Mouse (Mus musculus) midbrain, embryonic 15.5 days (tissue): ENCODE results near the gene Syn3. TPM values are rescaled to one million over a fixed set of nuclear protein-coding genes. Genes with fewer than 3 reads are reported as not detected.
"Not testable (repeated sequence)": the region's sequence is repeated elsewhere in the genome, so short reads cannot be mapped to it uniquely, and the experiment has no call there.

ENCODE experiments used
- ATAC-seq: fragments of 200-750 bp; cut with Nextera tagmentation; replicated peaks from 2 replicates; pipeline ENCODE4 v1.8.0; 2017; ENCODE audit warnings: moderate TSS enrichment
- H3K27ac ChIP-seq: fragments of 300-500 bp; sonication (generic); 2 replicates; pipeline ENCODE4 v1.5.1; 2015; ENCODE audit warnings: mild to moderate bottlenecking, inconsistent platforms
- H3K27me3 ChIP-seq: fragments of 300-500 bp; sonication (generic); replicated peaks from 2 replicates; pipeline ENCODE4 v1.6.1; 2015; ENCODE audit warnings: inconsistent platforms
- H3K36me3 ChIP-seq: fragments of 300-500 bp; sonication (generic); replicated peaks from 2 replicates; pipeline ENCODE4 v1.6.1; 2015; ENCODE audit warnings: inconsistent platforms
- H3K4me1 ChIP-seq: fragments of 300-500 bp; sonication (generic); 2 replicates; pipeline ENCODE4 v1.6.1; 2015; ENCODE audit warnings: inconsistent platforms
- H3K4me2 ChIP-seq: fragments of 300-500 bp; sonication (generic); 2 replicates; pipeline ENCODE4 v1.6.1; 2015; ENCODE audit warnings: inconsistent platforms, mild to moderate bottlenecking, moderate library complexity
- H3K4me3 ChIP-seq: fragments of 300-500 bp; sonication (generic); 2 replicates; pipeline ENCODE4 v1.5.1; 2015; ENCODE audit warnings: mild to moderate bottlenecking, inconsistent platforms
- H3K9ac ChIP-seq: fragments of 300-500 bp; sonication (generic); 2 replicates; pipeline ENCODE4 v1.6.1; 2015; ENCODE audit warnings: mild to moderate bottlenecking, inconsistent platforms
- H3K9me3 ChIP-seq: fragments of 300-500 bp; sonication (generic); 2 replicates; pipeline ENCODE4 v1.6.1; 2016; ENCODE audit warnings: inconsistent platforms
- WGBS: fragments of 180-500 bp; shearing (Covaris S2); methylation state at CpG from one replicate; pipeline ENCODE4 v1.1.7; 2015; ENCODE audit warnings: mixed read lengths; 5-methylcytosine and 5-hydroxymethylcytosine counted together
- polyA plus RNA-seq: library from polyadenylated mRNA; unstranded; fragments of >200 nt; fragmentation: Nextera tagmentation; extraction: Ambion mirVana; gene quantifications from 2 replicates; pipeline ENCODE4 v1.2.1, GENCODE M21; 2015

Gene Syn3
- polyA plus RNA-seq, 1 experiment from 2014 or later, result 31.7 TPM

GRCm38 (mm10) chr10:86134848-86135247 is 363.8 kb downstream of the Syn3 start:
- Histone ChIP-seq H3K9me3 (no peaks in the 10 kb centered on the region), H3K9ac (no peak overlapping the region), H3K36me3 (no peaks in the 10 kb centered on the region), H3K4me1 (no peaks in the 10 kb centered on the region), H3K4me3 (no peak overlapping the region), H3K4me2 (no peak overlapping the region), H3K27me3 (no peaks in the 10 kb centered on the region), H3K27ac (no peak overlapping the region)
- no peak for ATAC-seq
- WGBS, result 89% methylated on average over 6 of the region's 6 CpGs

- Histone ChIP-seq H3K27me3 (no peaks in the 10 kb centered on the region), H3K4me3 (no peak overlapping the region), H3K4me1 (no peaks in the 10 kb centered on the region), H3K4me2 (no peak overlapping the region), H3K9me3 (no peaks in the 10 kb centered on the region), H3K36me3 (no peaks in the 10 kb centered on the region), H3K27ac (no peak overlapping the region), H3K9ac (no peak overlapping the region)
- 85% methylated on average over 5 of the region's 5 CpGs for WGBS
- no peak for ATAC-seq
These were observed 364.4 kb downstream of the Syn3 start for GRCm38 (mm10) chr10:86134336-86134735.

DNA sequence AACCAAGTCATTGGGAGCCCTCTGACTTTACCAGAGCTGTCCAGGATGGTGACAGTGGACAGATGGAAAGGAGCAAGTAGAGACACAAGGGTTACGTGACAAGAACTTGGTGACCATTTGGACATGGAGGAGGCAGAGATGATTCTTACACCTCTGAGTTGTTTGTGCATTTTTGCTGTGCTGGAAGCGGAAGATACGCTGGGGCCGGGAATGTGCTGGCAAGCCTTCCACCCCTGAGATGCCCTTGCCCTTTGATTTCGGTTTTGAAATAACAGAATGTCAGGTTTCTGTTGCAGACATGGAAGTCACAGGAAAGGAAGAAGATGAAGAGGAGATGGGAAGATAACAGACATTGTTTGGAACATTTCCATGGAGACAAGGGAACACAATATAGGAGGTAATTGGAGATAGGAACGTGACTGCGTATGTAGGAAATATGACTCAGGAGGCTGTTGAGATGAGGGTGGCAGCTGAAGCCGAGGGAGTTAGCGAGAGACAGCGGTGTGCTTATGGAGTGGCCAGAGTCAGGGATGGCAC is 366.2 kb downstream of the Syn3 start:
- H3K36me3 ChIP-seq, result no peaks in the 10 kb centered on the region
- H3K27me3 ChIP-seq, result no peaks in the 10 kb centered on the region
- no peaks in the 10 kb centered on the region for H3K4me1 ChIP-seq
- no peak overlapping the region for H3K9ac ChIP-seq
- H3K27ac ChIP-seq, result no peak overlapping the region
- ATAC-seq, result no peak
- 91% methylated on average over 10 of the region's 10 CpGs for WGBS
- H3K9me3 ChIP-seq, result no peaks in the 10 kb centered on the region
- no peak overlapping the region for H3K4me2 ChIP-seq
- H3K4me3 ChIP-seq, result no peak overlapping the region

- H3K36me3 ChIP-seq, result no peaks in the 10 kb centered on the region
- no peaks in the 10 kb centered on the region for H3K27me3 ChIP-seq
- no peaks in the 10 kb centered on the region for H3K4me1 ChIP-seq
- no peak overlapping the region for H3K27ac ChIP-seq
- H3K9ac ChIP-seq, result no peak overlapping the region
- H3K4me3 ChIP-seq, result no peak overlapping the region
- no peak overlapping the region for H3K4me2 ChIP-seq
- no peak for ATAC-seq
- 92% methylated on average over 6 of the region's 6 CpGs for WGBS
- H3K9me3 ChIP-seq, result no peaks in the 10 kb centered on the region
These were observed 369.6 kb downstream of the Syn3 start for GRCm38 (mm10) chr10:86129046-86129445.

GRCm38 (mm10) chr10:86126478-86126877 is 372.2 kb downstream of the Syn3 start:
- Histone ChIP-seq H3K36me3 (no peaks in the 10 kb centered on the region), H3K9me3 (no peaks in the 10 kb centered on the region), H3K4me1 (no peaks in the 10 kb centered on the region), H3K27ac (no peak overlapping the region), H3K27me3 (no peaks in the 10 kb centered on the region), H3K4me3 (no peak overlapping the region), H3K4me2 (no peak overlapping the region), H3K9ac (no peak overlapping the region)
- no peak for ATAC-seq
- WGBS, result 86% methylated on average over 11 of the region's 11 CpGs

DNA sequence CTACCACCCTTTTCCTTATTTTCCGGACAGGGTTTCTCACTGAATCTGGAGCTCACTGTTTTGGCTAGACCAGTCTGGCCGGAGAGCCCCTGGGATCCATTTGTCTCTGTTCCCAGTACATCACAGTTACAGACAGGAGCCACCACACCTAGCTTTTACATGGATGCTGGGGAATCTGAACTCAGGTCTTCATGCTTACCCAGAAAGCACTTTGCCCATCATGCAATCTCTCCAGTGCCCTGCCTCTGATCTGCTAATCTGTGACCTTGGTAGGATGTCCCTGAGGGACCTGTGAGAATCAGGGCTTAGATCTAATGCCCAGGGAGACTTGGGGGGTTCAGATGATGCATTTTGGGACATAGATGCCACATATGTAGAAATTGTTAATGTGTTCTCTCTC is 373.3 kb downstream of the Syn3 start:
- ATAC-seq, result no peak
- Histone ChIP-seq H3K27me3 (no peaks in the 10 kb centered on the region), H3K9ac (no peak overlapping the region), H3K4me3 (no peak overlapping the region), H3K36me3 (no peaks in the 10 kb centered on the region), H3K4me2 (no peak overlapping the region), H3K4me1 (no peaks in the 10 kb centered on the region), H3K9me3 (no peaks in the 10 kb centered on the region), H3K27ac (no peak overlapping the region)
- 100% methylated on average over 2 of the region's 2 CpGs for WGBS

GRCm38 (mm10) chr10:86124115-86124514 is 374.6 kb downstream of the Syn3 start:
- ATAC-seq, result no peak
- Histone ChIP-seq H3K9me3 (no peaks in the 10 kb centered on the region), H3K9ac (no peak overlapping the region), H3K36me3 (no peaks in the 10 kb centered on the region), H3K4me1 (no peaks in the 10 kb centered on the region), H3K27ac (no peak overlapping the region), H3K4me2 (no peak overlapping the region), H3K4me3 (no peak overlapping the region), H3K27me3 (no peaks in the 10 kb centered on the region)
- WGBS, result 72% methylated on average over 4 of the region's 4 CpGs

DNA sequence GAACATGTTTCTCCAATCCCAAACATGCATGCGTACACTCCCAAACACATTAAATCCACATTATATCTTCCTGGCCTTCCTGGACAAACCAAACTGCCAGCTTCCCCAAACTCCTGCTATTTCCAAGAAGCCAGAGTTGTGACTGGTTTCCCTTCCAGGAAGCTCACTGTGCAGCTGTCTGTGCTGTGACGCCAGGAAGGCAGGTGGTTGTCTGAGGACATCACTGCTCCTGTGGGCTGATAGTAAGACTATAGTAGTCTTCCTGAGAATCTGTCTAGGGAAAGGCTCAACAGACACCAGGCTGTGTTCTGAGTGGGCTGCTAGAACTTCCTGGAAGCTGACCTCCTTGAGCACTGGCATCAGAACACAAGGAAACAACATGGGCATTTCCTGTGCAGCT is 375.5 kb downstream of the Syn3 start:
- 83% methylated on average over 2 of the region's 2 CpGs for WGBS
- ATAC-seq, result no peak

DNA sequence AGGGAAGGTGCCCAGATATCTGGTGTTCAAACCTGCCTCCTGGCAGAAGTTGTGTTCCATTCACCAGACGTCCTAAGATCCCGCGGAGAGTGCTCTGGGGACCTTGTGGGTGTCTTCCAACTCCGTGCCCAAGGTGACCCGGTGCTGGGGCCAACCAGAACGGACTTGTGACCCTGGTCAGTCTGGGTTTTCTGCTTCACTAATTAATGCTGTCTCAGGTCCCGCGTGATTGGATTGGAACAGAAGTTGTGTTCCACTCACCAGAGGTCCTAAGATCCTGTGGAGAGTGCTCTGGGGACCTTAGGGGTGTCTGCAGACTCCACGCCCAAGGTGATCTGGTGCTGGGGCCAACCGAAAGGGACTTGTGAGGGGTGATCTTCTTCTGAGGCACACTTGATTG is 376.2 kb downstream of the Syn3 start:
- WGBS, result 94% methylated on average over 10 of the region's 10 CpGs
- not testable (repeated sequence) for H3K27ac ChIP-seq, H3K4me1 ChIP-seq, H3K4me3 ChIP-seq, H3K9ac ChIP-seq, H3K36me3 ChIP-seq, H3K4me2 ChIP-seq, ATAC-seq, H3K9me3 ChIP-seq, H3K27me3 ChIP-seq

More for the DNA sequence above, 375.5 kb downstream of the Syn3 start:
- H3K9ac ChIP-seq, result no peak overlapping the region
- H3K4me2 ChIP-seq, result no peak overlapping the region
- H3K27ac ChIP-seq, result no peak overlapping the region
- H3K9me3 ChIP-seq, result no peaks in the 10 kb centered on the region
- no peaks in the 10 kb centered on the region for H3K4me1 ChIP-seq
- no peaks in the 10 kb centered on the region for H3K36me3 ChIP-seq
- no peak overlapping the region for H3K4me3 ChIP-seq
- H3K27me3 ChIP-seq, result no peaks in the 10 kb centered on the region

DNA sequence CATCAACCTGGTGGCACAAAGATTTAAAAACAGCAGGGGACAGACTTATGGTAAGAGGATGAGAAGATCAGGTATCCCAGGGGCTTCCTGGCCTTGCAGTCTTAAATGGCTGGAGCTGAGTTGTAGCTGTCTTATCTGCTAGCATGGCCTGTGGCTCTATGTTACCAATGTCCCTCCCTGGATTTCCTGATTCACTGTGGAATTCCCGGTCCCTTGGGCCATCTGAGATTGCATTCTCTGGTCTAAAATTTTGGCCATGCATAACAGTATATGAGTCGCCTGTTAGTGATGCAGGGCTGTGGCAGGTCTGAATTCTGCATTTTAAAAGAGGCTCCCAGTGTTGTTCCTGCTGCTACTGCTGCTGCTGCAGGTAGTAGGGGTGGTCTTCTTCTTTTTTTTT is 382.4 kb downstream of the Syn3 start:
- Histone ChIP-seq H3K9me3 (no peaks in the 10 kb centered on the region), H3K27ac (no peak overlapping the region), H3K4me3 (no peak overlapping the region), H3K36me3 (no peaks in the 10 kb centered on the region), H3K4me1 (no peaks in the 10 kb centered on the region), H3K27me3 (no peaks in the 10 kb centered on the region), H3K9ac (no peak overlapping the region), H3K4me2 (no peak overlapping the region)
- 81% methylated on average over 2 of the region's 2 CpGs for WGBS
- no peak for ATAC-seq

DNA sequence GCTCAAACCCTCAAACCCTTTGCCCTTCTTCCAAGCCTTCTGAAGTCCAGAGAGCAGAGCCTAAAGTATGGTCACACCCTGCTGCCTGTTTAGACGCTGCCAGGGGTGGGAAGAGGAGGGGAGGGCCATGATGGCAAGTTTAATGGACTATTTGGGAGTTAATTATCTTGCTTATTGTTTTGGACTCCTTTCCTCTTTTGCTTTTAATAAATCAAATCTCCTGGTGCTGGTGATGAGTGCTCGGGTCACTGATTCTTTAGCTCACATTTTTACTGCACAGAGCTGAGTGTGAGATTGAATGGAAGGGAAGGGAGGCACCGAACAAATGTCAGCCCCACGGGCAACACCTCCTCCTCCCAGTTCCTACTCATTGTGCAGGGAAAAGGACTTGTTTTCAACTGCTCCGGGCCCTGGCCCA is 384.3 kb downstream of the Syn3 start:
- WGBS, result 52% methylated on average over 5 of the region's 5 CpGs
- H3K4me3 ChIP-seq, result no peak overlapping the region
- no peaks in the 10 kb centered on the region for H3K36me3 ChIP-seq
- H3K27me3 ChIP-seq, result no peaks in the 10 kb centered on the region
- no peak overlapping the region for H3K27ac ChIP-seq
- H3K4me2 ChIP-seq, result no peak overlapping the region
- H3K4me1 ChIP-seq, result no peaks in the 10 kb centered on the region
- H3K9ac ChIP-seq, result no peak overlapping the region
- no peak for ATAC-seq
- H3K9me3 ChIP-seq, result no peaks in the 10 kb centered on the region

DNA sequence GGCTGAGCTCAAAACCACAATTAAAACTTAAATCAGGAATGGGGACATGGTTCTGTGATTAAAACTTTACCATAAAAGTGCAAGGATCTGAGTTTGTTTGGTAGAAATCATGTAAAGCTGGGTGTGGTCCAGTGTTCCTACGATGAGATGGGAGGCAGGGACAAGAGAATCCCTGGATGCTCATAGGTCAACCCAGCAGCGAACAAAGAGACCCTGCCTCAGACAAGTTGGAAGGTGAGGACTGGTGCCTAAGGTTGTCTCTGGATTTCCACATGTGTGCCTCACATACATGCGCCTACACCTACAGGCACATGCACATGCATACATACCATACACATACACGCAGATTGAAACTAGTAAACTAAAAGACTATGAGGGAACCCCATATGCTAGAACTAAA is 389.9 kb downstream of the Syn3 start:
- H3K9me3 ChIP-seq, result no peaks in the 10 kb centered on the region
- 94% methylated on average over 4 of the region's 4 CpGs for WGBS

GRCm38 (mm10) chr10:86107681-86108080 is 391.0 kb downstream of the Syn3 start:
- WGBS, result 91% methylated on average over 4 of the region's 4 CpGs
- no peaks in the 10 kb centered on the region for H3K27me3 ChIP-seq
- no peak overlapping the region for H3K27ac ChIP-seq

More for the DNA sequence above, 389.9 kb downstream of the Syn3 start:
- ATAC-seq, result no peak
- H3K4me2 ChIP-seq, result no peak overlapping the region
- no peaks in the 10 kb centered on the region for H3K4me1 ChIP-seq
- no peak overlapping the region for H3K27ac ChIP-seq
- no peaks in the 10 kb centered on the region for H3K36me3 ChIP-seq
- H3K9ac ChIP-seq, result no peak overlapping the region
- H3K27me3 ChIP-seq, result no peaks in the 10 kb centered on the region
- no peak overlapping the region for H3K4me3 ChIP-seq

More at GRCm38 (mm10) chr10:86107681-86108080, 391.0 kb downstream of the Syn3 start:
- Histone ChIP-seq H3K9me3 (no peaks in the 10 kb centered on the region), H3K36me3 (no peaks in the 10 kb centered on the region), H3K4me2 (no peak overlapping the region), H3K9ac (no peak overlapping the region), H3K4me3 (no peak overlapping the region), H3K4me1 (no peaks in the 10 kb centered on the region)
- ATAC-seq, result no peak
